Mouse (Mus musculus): Measurements from ENCODE around the gene 9930022D16Rik. TPM values are rescaled to one million over a fixed set of nuclear protein-coding genes. Genes with fewer than 3 reads are reported as not detected.

Gene 9930022D16Rik
- polyA plus RNA-seq, 1 experiment from 2014 or later: not detected

DNA sequence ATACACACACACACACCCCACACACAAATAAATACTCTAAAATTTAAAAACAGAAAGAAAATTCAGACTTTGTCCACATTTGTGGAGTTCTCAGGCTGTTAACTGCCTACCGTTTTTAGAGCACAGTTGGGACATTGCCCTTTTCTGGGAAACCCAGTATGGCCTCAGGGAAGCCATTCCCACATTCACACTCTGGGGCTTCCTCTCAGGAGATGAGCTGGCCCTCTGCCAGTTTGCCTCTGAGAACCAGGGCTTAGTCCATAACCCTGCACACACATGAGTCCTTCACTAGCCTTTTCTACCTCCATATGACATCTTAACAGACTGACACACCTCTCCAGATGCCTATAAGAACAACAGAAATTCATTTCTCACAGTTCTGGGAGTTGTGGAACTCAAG lies 9.6 kb downstream of the 9930022D16Rik start:
- TF ChIP-seq CTCF (IDR thresholded peaks at IDR 0.05; ENCODE audit: low read depth): no peak
- 50% methylated on average over 1 of the region's 1 CpGs for WGBS
- no peaks in the 10 kb centered on the region for H3K9me3 ChIP-seq (ENCODE audit: low read depth, low read length)

DNA sequence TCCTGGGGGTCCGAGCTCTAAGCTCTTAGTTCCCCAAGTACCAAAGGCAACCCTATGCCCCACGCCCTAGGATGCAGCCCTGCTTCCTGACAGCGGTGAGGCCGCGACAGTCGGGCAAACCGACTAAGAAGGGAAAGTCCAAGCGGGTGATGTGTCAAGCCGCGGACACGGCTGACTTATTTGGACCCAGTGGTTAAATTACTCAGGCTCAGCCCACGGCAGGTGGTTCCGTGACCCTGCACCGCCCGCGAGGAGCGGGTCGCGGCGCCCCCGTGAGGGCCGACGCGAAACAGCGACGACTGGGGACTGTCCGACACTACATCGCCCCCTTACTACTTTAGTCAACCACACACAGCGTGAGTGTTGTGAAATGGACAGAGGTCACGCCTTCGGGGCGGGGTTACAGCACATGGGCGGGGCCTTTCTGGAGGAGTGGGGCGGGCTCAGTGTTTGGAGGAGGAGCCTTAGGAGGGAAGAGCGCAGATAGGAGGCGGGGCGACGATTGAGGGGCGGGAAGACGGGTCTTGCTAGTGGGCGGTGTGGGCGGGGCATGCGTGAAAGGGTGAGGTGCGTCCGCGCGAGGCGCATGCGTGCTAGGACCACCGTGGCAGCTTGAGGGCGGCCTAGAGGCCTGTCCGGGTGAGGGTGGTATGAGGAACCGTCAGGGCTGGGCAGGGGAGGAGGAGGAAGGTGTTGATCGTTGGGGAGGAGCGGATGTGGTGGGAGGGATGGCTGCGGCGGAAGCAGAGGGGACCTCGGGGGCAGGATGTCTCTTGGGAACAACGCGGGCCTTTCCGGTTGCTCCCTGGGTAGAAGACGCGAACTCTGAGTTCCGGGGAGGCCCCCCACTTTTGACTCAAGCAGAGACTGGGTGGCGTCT lies 11.9 kb downstream of the 9930022D16Rik start, which contains the start of gene Amz2:
Amz2 (plus strand) TSS at position 555 of the 880 bp plus-strand sequence.
- H3K27me3 ChIP-seq (ENCODE audit: insufficient read depth, low read length): no peaks in the 10 kb centered on the region
- WGBS: under 1% methylated on average over 65 of the region's 65 CpGs
- peak within 1 kb of the TSS; percentile 66 for H3K4me3 ChIP-seq (ENCODE audit: low read depth, low read length)
- ATAC-seq (ENCODE audit: insufficient read depth) (peak; percentile 97), DNase-seq (peak; percentile 99)
- H3K9me3 ChIP-seq (ENCODE audit: low read depth, low read length): no peaks in the 10 kb centered on the region
- peak within 1 kb of the TSS; percentile 89 for H3K27ac ChIP-seq (ENCODE audit: low read depth)
- H3K4me1 ChIP-seq (ENCODE audit: insufficient read depth): no peaks in the 10 kb centered on the region
- peaks cover 24% of the 10 kb centered on the region for H3K36me3 ChIP-seq (ENCODE audit: insufficient read depth)
- H3K9ac ChIP-seq: peak within 1 kb of the TSS; percentile 69
- peak within 1 kb of the TSS; percentile 74 for H3K4me2 ChIP-seq
- peak; percentile 89 for TF ChIP-seq CTCF (IDR thresholded peaks at IDR 0.05; ENCODE audit: low read depth)

More for the DNA sequence above, 9.6 kb downstream of the 9930022D16Rik start:
- no peaks in the 10 kb centered on the region for H3K27me3 ChIP-seq (ENCODE audit: insufficient read depth, low read length)
- H3K27ac ChIP-seq (ENCODE audit: low read depth): no peak overlapping the region
- H3K4me1 ChIP-seq (ENCODE audit: insufficient read depth): no peaks in the 10 kb centered on the region
- DNase-seq (peak; percentile 29), ATAC-seq (ENCODE audit: insufficient read depth) (no peak)
- H3K36me3 ChIP-seq (ENCODE audit: insufficient read depth): peaks cover under 1% of the 10 kb centered on the region; the same call in 1 of the 2 replicates
- no peak overlapping the region for H3K9ac ChIP-seq
- no peak overlapping the region for H3K4me3 ChIP-seq (ENCODE audit: low read depth, low read length)
- no peak overlapping the region for H3K4me2 ChIP-seq

DNA sequence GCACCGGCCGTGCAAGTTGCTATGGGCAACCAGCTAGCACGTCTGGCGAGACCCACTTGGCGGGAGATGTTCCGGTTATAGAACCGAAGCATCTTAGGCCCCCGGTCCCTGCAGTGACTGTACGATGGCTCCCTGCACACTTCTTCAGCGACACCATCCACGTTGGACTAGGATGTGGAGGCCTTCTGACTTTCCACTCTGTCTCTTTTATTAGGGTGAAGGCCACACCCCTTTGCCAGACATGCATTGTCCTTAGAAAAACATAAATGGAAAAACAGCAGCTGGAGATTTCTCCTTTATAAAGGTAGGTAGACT lies 12.5 kb downstream of the 9930022D16Rik start:
- Histone ChIP-seq H3K4me3 (ENCODE audit: low read depth, low read length) (peak overlapping the region; percentile 66), H3K27me3 (ENCODE audit: insufficient read depth, low read length) (no peaks in the 10 kb centered on the region), H3K9me3 (ENCODE audit: low read depth, low read length) (no peaks in the 10 kb centered on the region), H3K36me3 (ENCODE audit: insufficient read depth) (peaks cover 28% of the 10 kb centered on the region), H3K9ac (peak overlapping the region; percentile 69), H3K4me1 (ENCODE audit: insufficient read depth) (no peaks in the 10 kb centered on the region), H3K4me2 (peak overlapping the region; percentile 74), H3K27ac (ENCODE audit: low read depth) (peak overlapping the region; percentile 89)
- ATAC-seq (ENCODE audit: insufficient read depth) (no peak), DNase-seq (no peak)
- no peak for TF ChIP-seq CTCF (IDR thresholded peaks at IDR 0.05; ENCODE audit: low read depth)
- WGBS: 0% methylated on average over 11 of the region's 11 CpGs

DNA sequence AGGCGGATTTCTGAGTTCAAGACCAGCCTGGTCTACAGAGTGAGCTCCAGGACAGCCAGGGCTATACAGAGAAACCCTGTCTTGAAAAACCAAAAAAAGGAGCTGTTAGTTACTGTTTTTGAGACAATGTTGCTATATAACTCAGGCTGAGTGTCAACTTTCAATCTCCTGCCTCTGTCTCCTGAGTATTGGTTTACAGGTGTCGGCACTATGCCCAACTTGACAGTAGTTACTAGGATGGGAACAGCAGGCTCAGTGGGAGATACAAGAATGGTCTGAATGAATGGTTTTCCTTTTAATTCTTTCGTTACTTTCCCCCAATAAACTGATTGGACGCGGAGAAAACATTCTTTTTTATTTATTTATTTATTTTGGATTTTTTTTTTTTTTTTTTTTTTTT lies 13.6 kb downstream of the 9930022D16Rik start:
- Histone ChIP-seq H3K36me3 (ENCODE audit: insufficient read depth) (peaks cover 31% of the 10 kb centered on the region), H3K4me3 (ENCODE audit: low read depth, low read length) (no peak overlapping the region), H3K27ac (ENCODE audit: low read depth) (no peak overlapping the region), H3K4me1 (ENCODE audit: insufficient read depth) (no peaks in the 10 kb centered on the region), H3K9me3 (ENCODE audit: low read depth, low read length) (no peaks in the 10 kb centered on the region), H3K4me2 (peak overlapping the region; percentile 74; the same call in 1 of the 2 replicates), H3K27me3 (ENCODE audit: insufficient read depth, low read length) (no peaks in the 10 kb centered on the region), H3K9ac (no peak overlapping the region)
- no peak for TF ChIP-seq CTCF (IDR thresholded peaks at IDR 0.05; ENCODE audit: low read depth)
- WGBS: 96% methylated on average over 5 of the region's 5 CpGs
- DNase-seq: no peak
- ATAC-seq (ENCODE audit: insufficient read depth): no peak

DNA sequence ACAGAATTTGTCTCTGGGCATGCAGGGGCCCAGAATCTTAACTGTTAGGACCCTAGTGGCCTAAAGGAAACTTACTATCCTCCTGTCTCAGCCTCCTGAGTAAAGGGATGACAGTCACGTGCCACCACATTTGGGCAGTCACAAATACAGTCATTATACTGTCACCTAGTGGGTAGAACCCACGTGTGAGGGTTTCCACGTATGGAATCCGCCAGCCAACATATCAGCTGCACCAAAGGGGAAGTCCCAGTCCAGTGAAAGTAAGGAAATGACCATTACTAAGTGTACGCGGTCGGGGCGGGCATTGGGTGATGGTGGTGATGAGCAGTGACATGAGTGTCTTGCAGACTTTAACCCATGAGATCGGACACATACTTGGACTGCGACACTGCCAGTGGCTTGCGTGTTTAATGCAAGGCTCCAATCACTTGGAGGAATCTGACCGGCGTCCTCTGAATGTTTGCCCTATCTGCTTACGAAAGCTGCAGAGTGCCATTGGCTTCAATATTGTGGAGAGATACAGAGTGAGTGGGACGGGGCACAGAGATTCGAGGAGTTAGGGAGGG lies 20.6 kb downstream of the 9930022D16Rik start:
- DNase-seq (no peak), ATAC-seq (ENCODE audit: insufficient read depth) (no peak)
- H3K4me3 ChIP-seq (ENCODE audit: low read depth, low read length): no peak overlapping the region
- H3K9me3 ChIP-seq (ENCODE audit: low read depth, low read length): no peaks in the 10 kb centered on the region
- WGBS: 86% methylated on average over 16 of the region's 16 CpGs
- no peaks in the 10 kb centered on the region for H3K27me3 ChIP-seq (ENCODE audit: insufficient read depth, low read length)
- no peak overlapping the region for H3K27ac ChIP-seq (ENCODE audit: low read depth)
- H3K4me2 ChIP-seq: no peak overlapping the region
- H3K36me3 ChIP-seq (ENCODE audit: insufficient read depth): peaks cover 63% of the 10 kb centered on the region
- H3K9ac ChIP-seq: no peak overlapping the region
- TF ChIP-seq CTCF (IDR thresholded peaks at IDR 0.05; ENCODE audit: low read depth): no peak
- no peaks in the 10 kb centered on the region for H3K4me1 ChIP-seq (ENCODE audit: insufficient read depth)

DNA sequence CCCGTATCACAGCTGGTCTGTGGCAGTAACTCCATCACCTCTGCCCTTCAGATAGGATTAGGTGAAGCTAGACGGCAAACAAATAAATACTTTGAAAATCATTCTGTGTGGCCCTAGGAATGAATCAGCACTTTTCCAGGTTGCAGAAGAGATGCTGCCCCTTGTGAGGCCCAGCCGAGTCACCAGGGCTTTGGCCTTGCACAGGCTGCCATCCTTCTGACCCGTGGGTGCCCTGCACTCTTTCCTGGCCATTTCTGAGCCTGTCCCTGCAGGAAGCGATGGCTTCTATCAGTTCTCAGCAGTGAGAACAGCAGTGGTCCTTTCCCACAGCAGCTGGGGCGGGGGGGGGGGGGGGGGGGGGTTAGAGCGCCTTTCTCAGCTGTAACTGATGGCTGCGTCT lies 23.2 kb downstream of the 9930022D16Rik start:
- no peak for DNase-seq
- Histone ChIP-seq H3K9me3 (ENCODE audit: low read depth, low read length) (no peaks in the 10 kb centered on the region), H3K9ac (no peak overlapping the region), H3K4me3 (ENCODE audit: low read depth, low read length) (no peak overlapping the region), H3K4me2 (no peak overlapping the region), H3K4me1 (ENCODE audit: insufficient read depth) (no peaks in the 10 kb centered on the region), H3K27ac (ENCODE audit: low read depth) (no peak overlapping the region), H3K36me3 (ENCODE audit: insufficient read depth) (peaks cover 43% of the 10 kb centered on the region), H3K27me3 (ENCODE audit: insufficient read depth, low read length) (no peaks in the 10 kb centered on the region)
- 43% methylated on average over 8 of the region's 8 CpGs for WGBS
- no peak for TF ChIP-seq CTCF (IDR thresholded peaks at IDR 0.05; ENCODE audit: low read depth)
- no peak for ATAC-seq (ENCODE audit: insufficient read depth)

DNA sequence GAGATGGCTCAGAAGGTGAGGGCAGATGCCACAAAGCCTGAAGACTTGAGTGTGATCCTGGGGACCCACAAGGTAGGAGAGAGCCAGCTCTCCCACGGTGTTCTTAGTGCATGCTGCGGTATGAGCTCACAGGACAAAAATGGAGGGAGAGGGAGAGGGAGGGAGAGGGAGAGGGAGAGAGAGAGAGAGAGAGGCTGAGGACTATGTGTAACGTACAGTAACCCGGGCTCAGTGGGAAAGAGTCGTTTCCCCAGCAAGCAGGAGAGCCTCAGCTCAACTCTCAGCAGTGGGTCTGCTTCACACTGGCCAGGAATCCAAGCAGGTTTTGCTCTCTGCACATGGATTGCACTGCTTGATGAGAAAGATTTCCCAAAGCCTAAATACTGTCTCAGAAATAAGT lies 25.5 kb downstream of the 9930022D16Rik start:
- no peaks in the 10 kb centered on the region for H3K9me3 ChIP-seq (ENCODE audit: low read depth, low read length)
- H3K27me3 ChIP-seq (ENCODE audit: insufficient read depth, low read length): no peaks in the 10 kb centered on the region
- peak overlapping the region; percentile 87 for H3K4me2 ChIP-seq
- TF ChIP-seq CTCF (IDR thresholded peaks at IDR 0.05; ENCODE audit: low read depth): no peak
- no peaks in the 10 kb centered on the region for H3K4me1 ChIP-seq (ENCODE audit: insufficient read depth)
- peak overlapping the region; percentile 69; the same call in 1 of the 2 replicates for H3K27ac ChIP-seq (ENCODE audit: low read depth)
- peaks cover 36% of the 10 kb centered on the region for H3K36me3 ChIP-seq (ENCODE audit: insufficient read depth)
- WGBS: 15% methylated on average over 5 of the region's 5 CpGs
- peak; percentile 64 for ATAC-seq (ENCODE audit: insufficient read depth)
- peak overlapping the region; percentile 65; the same call in 1 of the 2 replicates for H3K9ac ChIP-seq
- DNase-seq: peak; percentile 39
- peak overlapping the region; percentile 56 for H3K4me3 ChIP-seq (ENCODE audit: low read depth, low read length)
